Mouse (Mus musculus) neural tube, embryonic 14.5 days (tissue): ENCODE measurements at regions not wholly inside any gene's neighbourhood (a gene's known extent, or its start where the extent isn't known, plus 50 kb on each side); places are given as distances from the start of the nearest gene placed in this dataset.
"Not testable (repeated sequence)": the region's sequence is repeated elsewhere in the genome, so short reads cannot be mapped to it uniquely, and the experiment has no call there.

Experiments used
- ATAC-seq: fragments of 200-750 bp; cut with Nextera tagmentation; 2 replicates; pipeline ENCODE4 v1.8.0; 2017; ENCODE audit warnings: low read depth, mild to moderate bottlenecking, moderate TSS enrichment, moderate library complexity
- H3K27ac ChIP-seq: fragments of 300-500 bp; sonication (generic); 2 replicates; pipeline ENCODE4 v1.5.1; 2014; ENCODE audit warnings: low read depth, mild to moderate bottlenecking, control low read depth, low read length, moderate library complexity, mixed read lengths
- H3K27me3 ChIP-seq: fragments of 300-500 bp; sonication (generic); 2 replicates; pipeline ENCODE4 v1.6.1; 2014; ENCODE audit warnings: low read length; ENCODE audit not compliant: control insufficient read depth, insufficient read depth
- H3K36me3 ChIP-seq: fragments of 300-500 bp; sonication (generic); 2 replicates; pipeline ENCODE4 v1.6.1; 2014; ENCODE audit warnings: low read length, mixed read lengths; ENCODE audit not compliant: control insufficient read depth, insufficient read depth
- H3K4me1 ChIP-seq: fragments of 300-500 bp; sonication (generic); 2 replicates; pipeline ENCODE4 v1.6.1; 2014; ENCODE audit warnings: low read length; ENCODE audit not compliant: control insufficient read depth, insufficient read depth
- H3K4me2 ChIP-seq: fragments of 300-500 bp; sonication (generic); 2 replicates; pipeline ENCODE4 v1.6.1; 2014; ENCODE audit warnings: mild to moderate bottlenecking, low read depth, low read length, control low read depth
- H3K4me3 ChIP-seq: fragments of 300-500 bp; sonication (generic); 2 replicates; pipeline ENCODE4 v1.5.1; 2014; ENCODE audit warnings: low read depth, low read length, control low read depth, mixed read lengths
- H3K9ac ChIP-seq: fragments of 300-500 bp; sonication (generic); replicated peaks from 2 replicates; pipeline ENCODE4 v1.6.1; 2014; ENCODE audit warnings: low read depth, mild to moderate bottlenecking, control low read depth, low read length, mixed read lengths
- H3K9me3 ChIP-seq: fragments of 300-500 bp; sonication (generic); 2 replicates; pipeline ENCODE4 v1.6.1; 2016; ENCODE audit warnings: low read length; ENCODE audit not compliant: control insufficient read depth
- WGBS: fragments of 180-500 bp; shearing (Covaris S2); extraction: QIAGEN DNeasy Blood & Tissue Kit; methylation state at CpG from one replicate; pipeline ENCODE4 v1.1.7; 2014; 5-methylcytosine and 5-hydroxymethylcytosine counted together

GRCm38 (mm10) chr3:101224091-101224490 lies 63.6 kb downstream of the Cd2 start:
- Histone ChIP-seq H3K4me1 (no peaks in the 10 kb centered on the region), H3K9ac (no peak overlapping the region), H3K4me3 (no peak overlapping the region), H3K27me3 (no peaks in the 10 kb centered on the region), H3K27ac (no peak overlapping the region), H3K4me2 (no peak overlapping the region), H3K9me3 (no peaks in the 10 kb centered on the region), H3K36me3 (no peaks in the 10 kb centered on the region)
- 78% methylated on average over 7 of the region's 7 CpGs for WGBS
- no peak for ATAC-seq

- no peak for ATAC-seq
- Histone ChIP-seq H3K27ac (no peak overlapping the region), H3K36me3 (no peaks in the 10 kb centered on the region), H3K9ac (no peak overlapping the region), H3K27me3 (no peaks in the 10 kb centered on the region), H3K4me1 (no peaks in the 10 kb centered on the region), H3K4me3 (no peak overlapping the region), H3K9me3 (no peaks in the 10 kb centered on the region), H3K4me2 (no peak overlapping the region)
- 97% methylated on average over 2 of the region's 2 CpGs for WGBS
Measured at GRCm38 (mm10) chr3:101219897-101220296, 67.8 kb downstream of the Cd2 start.

GRCm38 (mm10) chr3:101216711-101217110 lies 71.0 kb downstream of the Cd2 start:
- Histone ChIP-seq H3K9ac (no peak overlapping the region), H3K9me3 (no peaks in the 10 kb centered on the region), H3K4me3 (no peak overlapping the region), H3K36me3 (no peaks in the 10 kb centered on the region), H3K4me1 (peaks cover 17% of the 10 kb centered on the region), H3K4me2 (no peak overlapping the region), H3K27ac (no peak overlapping the region), H3K27me3 (no peaks in the 10 kb centered on the region)
- WGBS: 92% methylated on average over 13 of the region's 13 CpGs
- no peak for ATAC-seq

DNA sequence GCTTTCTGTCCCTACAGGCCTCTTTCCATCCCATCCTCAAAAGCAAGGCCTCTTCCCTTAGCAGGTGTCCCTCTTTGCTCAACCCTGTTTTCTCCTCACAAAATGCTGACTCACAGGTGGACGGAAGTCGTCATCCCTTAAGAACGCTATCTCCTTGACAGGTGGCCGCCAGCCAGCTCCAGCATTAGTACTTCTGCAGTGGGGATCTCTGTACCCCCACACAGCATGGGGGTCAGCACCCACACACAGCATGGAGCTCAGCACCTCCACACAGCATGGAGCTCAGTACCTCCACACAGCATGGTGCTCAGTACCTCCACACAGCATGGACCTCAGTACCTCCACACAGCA lies 74.6 kb downstream of the Cd2 start:
- Histone ChIP-seq H3K4me1 (peaks cover 21% of the 10 kb centered on the region), H3K4me3 (no peak overlapping the region), H3K36me3 (no peaks in the 10 kb centered on the region), H3K9me3 (no peaks in the 10 kb centered on the region), H3K9ac (no peak overlapping the region), H3K27ac (peak overlapping the region; percentile 81), H3K27me3 (no peaks in the 10 kb centered on the region), H3K4me2 (no peak overlapping the region)
- 0 out of 2 replicates have a peak, but pooled peaks have one; percentile 10 for ATAC-seq
- 42% methylated on average over 4 of the region's 4 CpGs for WGBS

DNA sequence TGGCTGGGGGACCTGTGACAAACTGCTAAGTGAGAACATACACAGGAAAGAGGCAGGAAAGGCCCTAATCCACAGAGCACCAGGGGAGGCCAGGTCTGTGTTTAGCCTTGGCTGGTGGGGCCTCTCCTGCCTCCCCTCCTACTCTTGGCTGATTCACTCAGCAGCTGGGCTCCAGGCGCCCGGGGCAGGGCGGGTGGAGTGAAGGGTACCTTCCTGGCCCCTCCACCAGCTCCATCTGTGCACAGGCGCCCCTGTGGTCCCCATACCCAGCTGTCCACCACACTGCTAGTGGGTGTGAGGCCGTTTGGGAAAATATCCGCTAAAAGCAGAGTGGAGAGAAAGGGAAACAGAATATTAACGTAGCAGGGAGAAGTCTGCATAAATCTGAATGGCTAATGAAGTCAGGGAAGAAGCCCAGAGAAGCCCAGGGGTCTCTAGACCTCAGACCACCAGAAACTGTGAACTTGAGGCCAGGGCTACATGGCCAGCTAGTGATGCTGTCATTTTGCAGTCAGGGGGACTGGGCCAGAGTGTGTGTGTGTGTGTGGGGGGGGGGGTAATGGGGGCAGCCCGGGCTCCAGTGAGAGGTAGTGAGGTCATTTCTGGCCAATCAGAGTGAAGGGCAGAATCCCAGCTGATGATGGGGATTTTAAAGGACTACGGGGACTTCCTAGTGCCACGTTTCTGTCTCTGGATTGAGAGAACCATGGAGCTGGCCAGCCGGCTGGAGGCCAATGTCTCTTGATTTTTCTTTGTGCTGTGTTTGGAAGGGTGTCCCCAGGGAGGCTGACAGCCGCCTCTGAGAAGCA lies 75.1 kb downstream of the Cd2 start:
- 3% methylated on average over 12 of the region's 12 CpGs for WGBS
- Histone ChIP-seq H3K9me3 (no peaks in the 10 kb centered on the region), H3K27me3 (no peaks in the 10 kb centered on the region), H3K4me3 (no peak overlapping the region), H3K4me1 (peaks cover 21% of the 10 kb centered on the region), H3K9ac (peak overlapping the region; percentile 18; the same call in 1 of the 2 replicates), H3K4me2 (peak overlapping the region; percentile 15; the same call in 1 of the 2 replicates), H3K27ac (peak overlapping the region; percentile 81), H3K36me3 (no peaks in the 10 kb centered on the region)
- peak; percentile 86 for ATAC-seq

DNA sequence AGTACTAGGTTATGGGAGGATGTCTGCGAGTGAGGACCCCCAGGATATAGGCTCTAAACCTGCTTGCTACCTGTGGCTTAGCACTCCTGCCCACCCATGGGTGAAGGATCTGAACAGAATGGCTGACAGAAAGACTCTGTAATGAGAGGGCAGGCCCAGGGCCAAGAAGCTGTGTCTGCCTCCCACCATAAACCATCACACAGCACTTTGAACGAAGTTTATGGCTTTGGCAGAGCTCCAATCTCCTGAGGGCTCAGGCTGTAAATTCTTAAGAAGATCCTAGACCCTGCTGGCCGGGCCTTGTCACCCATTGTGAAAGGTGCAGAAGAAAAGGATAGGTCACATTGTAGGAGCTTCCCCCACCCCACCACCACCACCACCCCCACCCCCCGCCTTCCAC lies 75.8 kb downstream of the Cd2 start:
- no peaks in the 10 kb centered on the region for H3K27me3 ChIP-seq
- peaks cover 21% of the 10 kb centered on the region for H3K4me1 ChIP-seq
- H3K4me2 ChIP-seq: no peak overlapping the region
- ATAC-seq: peak; percentile 79
- WGBS: 5% methylated on average over 4 of the region's 4 CpGs
- H3K9me3 ChIP-seq: no peaks in the 10 kb centered on the region
- H3K36me3 ChIP-seq: no peaks in the 10 kb centered on the region
- H3K9ac ChIP-seq: no peak overlapping the region
- peak overlapping the region; percentile 81 for H3K27ac ChIP-seq
- H3K4me3 ChIP-seq: no peak overlapping the region

- H3K4me1 ChIP-seq: peaks cover 21% of the 10 kb centered on the region
- H3K9ac ChIP-seq: no peak overlapping the region
- ATAC-seq: no peak
- H3K27ac ChIP-seq: no peak overlapping the region
- H3K4me2 ChIP-seq: no peak overlapping the region
- H3K4me3 ChIP-seq: no peak overlapping the region
- no peaks in the 10 kb centered on the region for H3K27me3 ChIP-seq
- H3K36me3 ChIP-seq: no peaks in the 10 kb centered on the region
- WGBS: 67% methylated on average over 7 of the region's 7 CpGs
- no peaks in the 10 kb centered on the region for H3K9me3 ChIP-seq
Measured at GRCm38 (mm10) chr3:101209546-101209945, 78.2 kb downstream of the Cd2 start.

GRCm38 (mm10) chr3:101208751-101209150 lies 79.0 kb downstream of the Cd2 start:
- no peak overlapping the region for H3K4me2 ChIP-seq
- H3K36me3 ChIP-seq: no peaks in the 10 kb centered on the region
- no peak overlapping the region for H3K9ac ChIP-seq
- no peak overlapping the region for H3K4me3 ChIP-seq
- no peaks in the 10 kb centered on the region for H3K27me3 ChIP-seq
- no peaks in the 10 kb centered on the region for H3K9me3 ChIP-seq
- 91% methylated on average over 12 of the region's 12 CpGs for WGBS
- no peak overlapping the region for H3K27ac ChIP-seq
- ATAC-seq: no peak
- peaks cover 21% of the 10 kb centered on the region for H3K4me1 ChIP-seq

- H3K9me3 ChIP-seq, H3K4me3 ChIP-seq, H3K9ac ChIP-seq, H3K27me3 ChIP-seq, H3K4me2 ChIP-seq, ATAC-seq, H3K36me3 ChIP-seq, H3K27ac ChIP-seq, H3K4me1 ChIP-seq: not testable (repeated sequence)
- WGBS: 97% methylated on average over 13 of the region's 13 CpGs
Measured at GRCm38 (mm10) chr3:101206172-101206571, 81.6 kb downstream of the Cd2 start.
